Mouse (Mus musculus) liver, embryonic 13.5 days (tissue): ENCODE data around the gene Slc22a29. TPM values are rescaled to one million over a fixed set of nuclear protein-coding genes. Genes with fewer than 3 reads are reported as not detected.

Experiments
- polyA plus RNA-seq: library from polyadenylated mRNA; unstranded; fragments of >200 nt; fragmentation: Nextera tagmentation; extraction: Ambion mirVana; gene quantifications from 2 replicates; pipeline ENCODE4 v1.2.1, GENCODE M21; 2015

Slc22a29 gene
- polyA plus RNA-seq, 1 experiment from 2014 or later: not detected

Other genes with a start within 250 kb of the Slc22a29 start
- gene Slc22a28, start 86.9 kb downstream of the Slc22a29 start, polyA plus RNA-seq: not detected in 2 replicates
- gene Slc22a30, start 186.2 kb upstream of the Slc22a29 start, polyA plus RNA-seq: not detected in 2 replicates